Mouse (Mus musculus) retina, embryonic 14.5 days (tissue): Measurements from ENCODE around the gene Pld6.

Experiments used
- DNase-seq: peaks from one replicate; pipeline ENCODE4 v3.0.0-alpha.2; 2015; ENCODE audit warnings: low spot score

Pld6 gene

GRCm38 (mm10) chr11:59787199-59787781 lies at the start of gene Pld6:
Gene Pld6 (minus strand): TSS chr11:59787645.
- DNase-seq, result peak; percentile 72

- no peak for DNase-seq
Measured at GRCm38 (mm10) chr11:59821625-59822024, 34.2 kb upstream of the Pld6 start.

GRCm38 (mm10) chr11:59817916-59818315 lies 30.5 kb upstream of the Pld6 start:
- no peak for DNase-seq

GRCm38 (mm10) chr11:59815482-59816065 lies 28.1 kb upstream of the Pld6 start:
- no peak for DNase-seq

DNA sequence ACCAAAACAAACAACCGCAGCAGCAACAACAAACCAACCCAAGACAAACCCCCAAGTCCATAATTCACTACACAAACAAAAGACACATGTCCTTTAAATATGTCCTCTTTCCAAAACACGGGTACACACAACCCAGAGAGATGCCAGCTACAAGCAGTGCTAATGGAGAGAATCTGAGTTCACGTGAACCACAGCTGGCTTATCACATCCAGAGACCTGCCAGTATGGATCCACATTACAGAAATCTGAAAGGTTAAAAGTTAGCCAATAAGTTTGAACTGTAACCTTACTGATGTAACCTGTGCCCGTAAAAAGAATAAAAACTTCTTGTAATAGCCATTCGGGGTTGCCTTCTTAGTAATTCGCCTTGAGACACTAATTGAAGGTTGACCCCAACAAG lies 27.5 kb upstream of the Pld6 start:
- no peak for DNase-seq

GRCm38 (mm10) chr11:59814311-59814710 lies 26.9 kb upstream of the Pld6 start:
- DNase-seq, result no peak

GRCm38 (mm10) chr11:59813276-59813675 lies 25.8 kb upstream of the Pld6 start:
- DNase-seq, result no peak

- peak; percentile 26 for DNase-seq
Measured at GRCm38 (mm10) chr11:59811211-59811610, 23.8 kb upstream of the Pld6 start.

GRCm38 (mm10) chr11:59810480-59811158 lies 23.2 kb upstream of the Pld6 start:
- DNase-seq, result no peak

GRCm38 (mm10) chr11:59809670-59810474 lies 22.4 kb upstream of the Pld6 start, which contains the start of gene Flcn:
Gene Flcn (minus strand): TSS chr11:59810016.
- DNase-seq, result peak; percentile 87

DNA sequence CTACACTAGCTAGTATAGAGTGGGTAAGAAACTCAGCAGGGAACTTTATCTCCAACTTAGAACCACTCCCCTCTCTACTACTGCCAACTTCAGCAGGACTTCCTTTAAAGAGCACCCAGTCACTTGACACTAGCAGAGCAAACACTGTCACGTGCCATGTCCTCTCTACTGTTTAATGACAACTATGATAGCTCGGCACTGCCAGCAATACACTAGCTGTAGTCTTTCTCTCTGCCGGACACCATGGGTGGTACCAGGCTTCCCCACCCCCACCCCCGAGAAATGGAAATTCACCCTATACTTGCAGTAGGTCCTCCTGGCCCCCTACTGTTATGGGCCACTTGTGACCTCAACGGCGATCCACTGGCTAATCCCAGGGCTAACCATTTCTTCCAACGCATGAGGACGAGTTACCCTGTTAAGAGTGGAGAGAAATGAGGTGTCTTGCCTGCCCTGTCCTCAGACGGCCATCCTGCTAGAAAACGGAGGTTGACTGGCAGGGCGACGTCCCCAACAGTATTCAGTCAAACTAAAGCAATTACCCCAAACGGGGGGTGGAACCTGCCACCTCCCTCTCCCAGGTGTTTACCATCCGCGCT lies 21.7 kb upstream of the Pld6 start:
- peak; percentile 11 for DNase-seq

DNA sequence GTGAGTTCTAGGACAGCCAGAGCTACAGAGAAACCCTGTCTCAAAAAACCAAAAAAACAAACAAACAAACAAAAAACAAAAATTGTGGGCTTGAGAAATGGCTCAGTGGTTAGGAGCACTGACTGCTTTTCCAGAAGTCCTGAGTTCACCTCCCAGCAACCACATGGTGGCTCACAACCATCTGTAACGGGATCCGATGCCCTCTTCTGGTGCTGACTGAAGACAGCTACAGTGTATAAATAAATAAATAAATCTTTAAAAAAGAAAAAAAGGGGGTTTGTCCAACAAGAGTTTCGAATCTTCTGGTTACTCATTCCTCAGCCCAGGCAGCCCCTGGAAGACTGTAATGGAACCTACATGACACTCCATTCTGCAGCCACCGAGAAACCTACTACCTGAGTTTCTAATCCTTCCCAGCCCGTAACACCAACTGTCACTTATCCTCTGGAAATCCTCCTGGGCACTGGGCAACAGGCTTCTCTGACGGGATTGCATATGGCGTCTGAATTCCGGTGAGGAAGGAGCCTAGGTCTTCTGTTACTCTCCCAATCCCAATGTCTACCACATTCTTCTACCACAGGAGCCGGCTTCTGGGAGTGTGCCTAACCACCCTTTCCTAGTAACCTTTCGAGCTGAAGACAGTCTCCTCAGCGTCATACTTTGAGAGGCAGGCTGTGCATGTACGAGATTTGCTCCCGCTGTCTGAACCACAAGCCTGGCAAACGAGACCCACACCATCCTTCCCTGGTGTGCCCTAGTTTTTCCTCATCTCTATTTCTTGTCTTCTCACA lies 20.9 kb upstream of the Pld6 start:
- no peak for DNase-seq

- no peak for DNase-seq
Measured at GRCm38 (mm10) chr11:59805656-59806055, 18.2 kb upstream of the Pld6 start.

DNA sequence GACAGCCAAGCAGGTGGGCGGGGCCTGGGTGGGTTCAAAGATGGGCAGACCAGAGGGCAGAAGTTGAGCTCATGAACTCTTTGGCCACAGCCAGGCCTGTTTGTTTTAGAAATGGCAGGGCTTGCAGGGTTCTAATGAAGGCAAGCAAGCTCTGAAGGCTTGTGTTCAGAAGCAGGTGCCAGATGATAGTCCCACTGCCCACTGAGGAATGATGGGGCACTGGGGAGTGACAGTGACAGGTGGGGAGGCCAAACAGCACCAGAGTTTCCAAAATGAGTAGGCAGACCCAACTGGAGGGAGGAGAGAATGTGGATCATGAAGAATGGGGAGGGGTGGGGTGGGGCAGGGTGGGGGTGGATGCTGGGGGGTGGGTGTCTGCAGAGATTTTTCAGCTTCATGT lies 17.8 kb upstream of the Pld6 start:
- no peak for DNase-seq

GRCm38 (mm10) chr11:59804409-59805110 lies 17.1 kb upstream of the Pld6 start:
- DNase-seq, result no peak

- DNase-seq, result no peak
Measured at GRCm38 (mm10) chr11:59803516-59803915, 16.1 kb upstream of the Pld6 start.

- DNase-seq, result no peak
Measured at GRCm38 (mm10) chr11:59801881-59802280, 14.4 kb upstream of the Pld6 start.

- DNase-seq, result no peak
Measured at GRCm38 (mm10) chr11:59800412-59800811, 13.0 kb upstream of the Pld6 start.

DNA sequence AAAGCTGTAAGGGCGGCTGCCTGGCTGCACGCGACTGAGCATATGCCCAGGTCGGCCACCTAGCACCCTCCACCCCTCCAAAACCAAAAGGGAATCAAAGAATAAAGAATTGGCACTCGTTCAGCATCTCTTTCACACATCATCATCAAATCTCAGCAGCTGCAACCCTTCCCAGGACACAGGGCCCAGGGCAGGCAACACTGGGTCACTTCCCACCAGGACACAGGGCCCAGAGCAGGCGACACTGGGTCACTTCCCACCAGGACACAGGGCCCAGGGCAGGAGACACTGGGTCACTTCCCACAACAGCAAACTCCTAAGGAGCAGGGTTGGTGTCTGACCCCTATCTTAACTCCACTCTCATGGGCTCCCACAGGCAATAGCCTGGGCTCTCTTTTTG lies 5.9 kb upstream of the Pld6 start:
- DNase-seq, result no peak

- DNase-seq, result no peak
Measured at GRCm38 (mm10) chr11:59789311-59789710, 1.9 kb upstream of the Pld6 start.
